Mouse (Mus musculus) effector memory CD4-positive, alpha-beta T cell, adult 5 months (primary cell): Measurements from ENCODE around the gene Kctd12. TPM values are rescaled to one million over a fixed set of nuclear protein-coding genes. Genes with fewer than 3 reads are reported as not detected.

Source experiments
- polyA plus RNA-seq: library from polyadenylated mRNA; unstranded; fragments of 100-300 nt; shearing (Covaris generic); gene quantifications from one replicate; pipeline ENCODE4 v1.2.1, GENCODE M21; 2017

Kctd12 gene
- polyA plus RNA-seq = 8.4 TPM

GRCm38 (mm10) chr14:102982627-102983540 lies at the start of gene Kctd12:
Gene Kctd12 (minus strand): TSS chr14:102982637.

Other genes starting within 250 kb of the Kctd12 start
- gene Acod1, start 64.3 kb upstream of the Kctd12 start, polyA plus RNA-seq = 1.5 TPM
- gene Cln5, start 87.6 kb upstream of the Kctd12 start, polyA plus RNA-seq = 30.3 TPM
- 141 TPM for gene Fbxl3, start 116.9 kb upstream of the Kctd12 start, polyA plus RNA-seq